11 mouse cellular contexts compared by ENCODE assay signal in genomic region chr11:112872677-112873367, GRCm38 (mm10).
A peak's percentile ranks its signal among the peaks of the same experiment; 100 is the strongest.
DNase-seq lines count a peak whose midpoint lies in the region; ATAC-seq lines count a peak whose summit lies in the region.
"Had no signal": no experiment of that assay in that cellular context is flagged by ENCODE, and none has a peak within 500 bp of the region (broad histone marks: within the 10 kb centered on the region; RNA-seq: fewer than 3 reads in every experiment).

No protein-coding gene starts in this region.

- DNase-seq in R1 (ENCODE audit: low read depth, low spot score): peak; percentile 27
- peak; percentile 72 for DNase-seq in forebrain, embryonic 14.5 days (ENCODE audit: low spot score)
- DNase-seq in midbrain, embryonic 11.5 days (ENCODE audit: low spot score, missing footprints): peak; percentile 87
- DNase-seq in adrenal gland, postnatal 36 days: no peak
- DNase-seq in cerebellum, adult 18-20 months: no peak
- no peak for DNase-seq in left cerebral cortex, postnatal 25 days (ENCODE audit: low spot score in 2 of 2)
- DNase-seq: liver, postnatal 0 days had no signal

- ATAC-seq in forebrain, embryonic 14.5 days: peak; percentile 22; the same call in 1 of the 2 replicates
- peak; percentile 80 for ATAC-seq in intestine, embryonic 16.5 days
- no peak for ATAC-seq in midbrain, embryonic 11.5 days (ENCODE audit: low FRiP score)
- ATAC-seq in heart, embryonic 12.5 days (ENCODE audit: insufficient number of reproducible peaks, low FRiP score): no peak
- ATAC-seq: liver, postnatal 0 days; Patski had no signal

- no peak overlapping the region for H3K9ac ChIP-seq in forebrain, embryonic 14.5 days (ENCODE audit: low read length)
- H3K9ac ChIP-seq in intestine, embryonic 16.5 days (ENCODE audit: low read depth, low read length): no peak overlapping the region
- no peak overlapping the region for H3K9ac ChIP-seq in midbrain, embryonic 11.5 days (ENCODE audit: low read length)
- H3K9ac ChIP-seq in heart, embryonic 12.5 days: no peak overlapping the region
- H3K9ac ChIP-seq: liver, postnatal 0 days had no signal

- intact Hi-C loops in left cerebral cortex, postnatal 25 days (cut with DNase I): no loop called here

- H3K4me3 ChIP-seq in forebrain, embryonic 14.5 days (ENCODE audit: low read depth, low read length): no peak overlapping the region
- no peak overlapping the region for H3K4me3 ChIP-seq in intestine, embryonic 16.5 days (ENCODE audit: low read length)
- H3K4me3 ChIP-seq in midbrain, embryonic 11.5 days (ENCODE audit: low read depth, low read length): no peak overlapping the region
- no peak overlapping the region for H3K4me3 ChIP-seq in heart, embryonic 12.5 days
- H3K4me3 ChIP-seq: erythroblast, embryonic 14.5 days had no signal

- H3K9me3 ChIP-seq in forebrain, embryonic 14.5 days (replicated peaks; ENCODE audit: control insufficient read depth, low read length): no peaks in the 10 kb centered on the region
- no peaks in the 10 kb centered on the region for H3K9me3 ChIP-seq in intestine, embryonic 16.5 days (ENCODE audit: control insufficient read depth, low read length)
- H3K9me3 ChIP-seq in midbrain, embryonic 11.5 days (ENCODE audit: control insufficient read depth, low read length): no peaks in the 10 kb centered on the region
- H3K9me3 ChIP-seq in heart, embryonic 12.5 days (replicated peaks): no peaks in the 10 kb centered on the region

- no peaks in the 10 kb centered on the region for H3K27me3 ChIP-seq in forebrain, embryonic 14.5 days (replicated peaks; ENCODE audit: control insufficient read depth, insufficient read depth, low read length)
- H3K27me3 ChIP-seq in intestine, embryonic 16.5 days (replicated peaks; ENCODE audit: control insufficient read depth, insufficient read depth, low read length): no peaks in the 10 kb centered on the region
- no peaks in the 10 kb centered on the region for H3K27me3 ChIP-seq in midbrain, embryonic 11.5 days (ENCODE audit: control insufficient read depth, insufficient read depth, low read length)
- H3K27me3 ChIP-seq in heart, embryonic 12.5 days (replicated peaks): peaks cover 45% of the 10 kb centered on the region
- H3K27me3 ChIP-seq: Patski had no signal

- H3K27ac ChIP-seq in forebrain, embryonic 14.5 days (ENCODE audit: low read depth, low read length): peak overlapping the region; percentile 67
- peak overlapping the region; percentile 85 for H3K27ac ChIP-seq in intestine, embryonic 16.5 days (ENCODE audit: low read length)
- no peak overlapping the region for H3K27ac ChIP-seq in midbrain, embryonic 11.5 days (ENCODE audit: low read depth, low read length)
- H3K27ac ChIP-seq in heart, embryonic 12.5 days (ENCODE audit: poor library complexity, severe bottlenecking): no peak overlapping the region

- peaks cover 41% of the 10 kb centered on the region for H3K4me1 ChIP-seq in forebrain, embryonic 14.5 days (ENCODE audit: control insufficient read depth, insufficient read depth, low read length)
- peaks cover 12% of the 10 kb centered on the region for H3K4me1 ChIP-seq in intestine, embryonic 16.5 days (ENCODE audit: control insufficient read depth, insufficient read depth, low read length)
- H3K4me1 ChIP-seq in midbrain, embryonic 11.5 days (ENCODE audit: control insufficient read depth, insufficient read depth, low read length): peaks cover 48% of the 10 kb centered on the region
- H3K4me1 ChIP-seq in heart, embryonic 12.5 days (replicated peaks): peaks cover 10% of the 10 kb centered on the region

- no peaks in the 10 kb centered on the region for H3K36me3 ChIP-seq in forebrain, embryonic 14.5 days (ENCODE audit: control insufficient read depth, insufficient read depth, low read length)
- H3K36me3 ChIP-seq in intestine, embryonic 16.5 days (ENCODE audit: control insufficient read depth, insufficient read depth, low read length): no peaks in the 10 kb centered on the region
- H3K36me3 ChIP-seq in midbrain, embryonic 11.5 days (ENCODE audit: control insufficient read depth, insufficient read depth, low read length): no peaks in the 10 kb centered on the region
- H3K36me3 ChIP-seq in heart, embryonic 12.5 days: no peaks in the 10 kb centered on the region

- peak overlapping the region; percentile 20; the same call in 1 of the 2 replicates for H3K4me2 ChIP-seq in forebrain, embryonic 14.5 days (ENCODE audit: low read length)
- 0 out of 2 replicates have a peak overlapping the region, but pooled peaks have one; percentile 19 for H3K4me2 ChIP-seq in intestine, embryonic 16.5 days (ENCODE audit: low read depth, low read length)
- no peak overlapping the region for H3K4me2 ChIP-seq in midbrain, embryonic 11.5 days
- no peak overlapping the region for H3K4me2 ChIP-seq in heart, embryonic 12.5 days

- WGBS in forebrain, embryonic 14.5 days: 18% methylated on average over 11 of the region's 11 CpGs
- WGBS in intestine, embryonic 16.5 days: 44% methylated on average over 11 of the region's 11 CpGs
- WGBS in midbrain, embryonic 11.5 days: 50% methylated on average over 11 of the region's 11 CpGs
- WGBS in heart, embryonic 12.5 days: 61% methylated on average over 11 of the region's 11 CpGs

Comparison
In these comparisons a context has a peak if more than half of its experiments do, and no peak if none do; other contexts are left out.
1. DNase-seq: peak in R1 (single experiment), forebrain, embryonic 14.5 days (single experiment) and midbrain, embryonic 11.5 days (single experiment); none in adrenal gland, postnatal 36 days (0 of 2), cerebellum, adult 18-20 months (0 of 2) and left cerebral cortex, postnatal 25 days (0 of 2).
2. ATAC-seq: peak in forebrain, embryonic 14.5 days (single experiment) and intestine, embryonic 16.5 days (single experiment); none in midbrain, embryonic 11.5 days (single experiment) and heart, embryonic 12.5 days (single experiment).
3. H3K27ac ChIP-seq: peak in forebrain, embryonic 14.5 days (single experiment) and intestine, embryonic 16.5 days (single experiment); none in midbrain, embryonic 11.5 days (single experiment) and heart, embryonic 12.5 days (single experiment).
4. H3K4me2 ChIP-seq: peak in forebrain, embryonic 14.5 days (single experiment) and intestine, embryonic 16.5 days (single experiment); none in midbrain, embryonic 11.5 days (single experiment) and heart, embryonic 12.5 days (single experiment).